Mouse (Mus musculus) brain, embryonic 14.5 days (tissue): ENCODE data around the gene Speer4e.
"Not testable (repeated sequence)": the region's sequence is repeated elsewhere in the genome, so short reads cannot be mapped to it uniquely, and the experiment has no call there.

ENCODE experiments used
- CTCF ChIP-seq: fragments of 200-500 bp; IDR thresholded peaks from 2 replicates; pipeline ENCODE4 v1.5.1; 2012; ENCODE audit warnings: inconsistent platforms, mild to moderate bottlenecking, moderate library complexity, borderline replicate concordance; ENCODE audit not compliant: insufficient read depth, insufficient read length; ENCODE audit errors: extremely low read depth
- POLR2A ChIP-seq: fragments of 200-500 bp; IDR thresholded peaks from 2 replicates; pipeline ENCODE4 v1.6.1; 2012; ENCODE audit warnings: mild to moderate bottlenecking, inconsistent platforms, borderline replicate concordance; ENCODE audit not compliant: poor library complexity, insufficient read depth, insufficient read length, severe bottlenecking; ENCODE audit errors: extremely low read depth

GRCm38 (mm10) chr5:14938329-14938728 lies at the start of gene Speer4e:
- TF ChIP-seq CTCF, POLR2A: not testable (repeated sequence)
